Mouse (Mus musculus) retina, postnatal 7 days (tissue): Measurements from ENCODE around the gene Nsg2.
"Not testable (repeated sequence)": the region's sequence is repeated elsewhere in the genome, so short reads cannot be mapped to it uniquely, and the experiment has no call there.

Experiments
- DNase-seq: peaks from one replicate; pipeline ENCODE4 v3.0.0-alpha.2; 2012; ENCODE audit warnings: low read depth, low spot score

Gene Nsg2

DNA sequence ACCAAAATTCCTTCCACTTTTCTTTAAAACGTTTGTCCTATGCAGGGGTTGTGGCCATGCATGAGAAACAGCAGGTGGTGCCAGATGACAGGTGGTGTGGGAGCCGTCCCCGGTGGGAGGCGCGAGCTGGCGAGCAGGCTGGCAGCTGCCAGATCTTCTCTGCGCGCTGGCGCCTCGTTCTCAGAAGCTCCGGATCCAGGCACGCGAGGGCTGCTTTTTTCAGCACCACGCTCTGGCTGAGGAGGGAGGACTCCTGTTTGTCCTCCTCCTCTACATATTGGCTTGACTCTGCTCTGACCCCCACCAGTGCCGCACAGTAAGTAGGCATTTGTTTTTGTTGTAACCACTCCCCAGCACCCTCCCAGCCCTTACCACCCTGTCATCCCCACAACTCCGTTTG is at the start of gene Nsg2:
Nsg2 (plus strand) TSS at position 183 of the 400 bp plus-strand sequence.
- DNase-seq: peak; percentile 74

DNA sequence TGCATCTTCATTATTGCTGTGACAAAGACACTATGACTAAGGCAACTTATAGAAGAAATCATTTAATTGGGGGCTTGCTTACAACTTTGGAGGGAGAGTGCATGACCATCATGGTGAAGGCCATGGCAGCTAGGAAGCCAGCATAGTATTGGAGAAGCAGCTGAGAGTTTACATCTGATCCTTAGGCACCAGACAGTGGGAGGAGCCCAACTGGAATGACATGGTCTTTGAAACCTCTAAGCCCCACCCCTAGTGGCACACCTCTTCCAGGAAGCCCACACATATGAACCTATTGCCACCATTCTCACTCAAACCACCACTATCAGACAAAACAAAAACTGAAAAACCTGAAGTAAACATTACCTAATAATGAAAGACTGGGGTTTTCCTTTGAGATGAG is 40.2 kb upstream of the Nsg2 start:
- no peak for DNase-seq

DNA sequence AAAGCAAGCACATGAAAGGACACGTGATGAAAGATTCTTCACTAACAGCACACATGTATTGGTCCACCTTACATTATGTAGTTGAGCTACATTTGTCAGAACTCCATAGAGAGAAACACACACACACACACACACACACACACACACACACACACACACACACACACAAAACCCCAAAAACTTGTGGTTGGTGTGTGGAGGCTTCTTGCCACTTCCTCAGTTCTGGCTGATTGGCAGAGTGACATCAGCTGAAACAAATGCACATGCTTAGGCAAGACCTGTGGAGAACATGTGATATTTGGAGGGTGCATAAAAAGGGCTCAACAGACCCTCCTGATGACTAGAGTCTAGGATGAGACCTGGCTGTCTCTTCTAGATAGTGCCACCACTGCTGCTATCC is 36.3 kb upstream of the Nsg2 start:
- no peak for DNase-seq

DNA sequence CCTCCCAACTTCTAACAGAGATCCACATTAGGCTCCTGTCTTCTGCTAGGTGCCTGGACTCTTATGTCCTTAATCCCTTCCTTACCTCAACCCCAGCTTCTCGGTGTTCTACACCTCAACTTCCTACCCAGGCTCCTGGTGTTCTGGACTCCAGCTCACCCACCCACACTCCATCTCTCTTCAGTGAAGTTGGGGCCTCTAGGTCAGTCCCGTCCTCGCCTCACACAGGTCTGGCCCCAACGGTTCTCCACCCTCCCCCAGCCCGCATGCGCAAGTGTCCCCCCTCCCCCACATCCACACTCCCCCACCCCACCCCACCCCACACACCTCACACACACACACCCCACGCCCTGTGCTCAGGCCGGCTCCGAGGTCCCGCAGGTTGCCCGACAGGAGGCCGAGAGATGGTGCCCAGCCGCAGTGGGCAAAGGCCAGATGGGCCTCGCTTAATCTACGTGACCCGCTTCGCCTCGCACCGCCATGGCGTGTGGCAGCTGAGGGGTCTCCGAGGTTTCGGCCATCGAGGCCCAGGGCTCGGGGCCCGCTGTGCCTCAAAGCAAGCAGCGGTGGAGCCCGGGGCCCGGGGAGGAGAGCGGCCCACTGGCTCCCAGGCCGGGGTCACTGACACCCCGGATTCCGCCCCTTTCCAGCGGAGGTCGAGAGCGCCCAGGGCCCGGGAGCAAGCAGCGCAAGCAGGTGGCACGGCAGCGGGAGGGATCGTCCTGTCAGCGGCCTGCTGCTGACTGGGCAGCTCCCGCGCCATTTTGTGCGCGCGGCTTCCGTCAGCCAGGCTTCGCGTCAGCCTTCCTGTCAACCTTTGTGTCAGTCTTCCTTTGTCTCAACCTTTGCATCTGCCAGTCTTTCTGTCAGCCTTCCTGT is 34.8 kb upstream of the Nsg2 start, which contains the start of gene 4930524B15Rik:
4930524B15Rik (plus strand) TSS at position 337 of the 879 bp plus-strand sequence.
- no peak for DNase-seq

DNA sequence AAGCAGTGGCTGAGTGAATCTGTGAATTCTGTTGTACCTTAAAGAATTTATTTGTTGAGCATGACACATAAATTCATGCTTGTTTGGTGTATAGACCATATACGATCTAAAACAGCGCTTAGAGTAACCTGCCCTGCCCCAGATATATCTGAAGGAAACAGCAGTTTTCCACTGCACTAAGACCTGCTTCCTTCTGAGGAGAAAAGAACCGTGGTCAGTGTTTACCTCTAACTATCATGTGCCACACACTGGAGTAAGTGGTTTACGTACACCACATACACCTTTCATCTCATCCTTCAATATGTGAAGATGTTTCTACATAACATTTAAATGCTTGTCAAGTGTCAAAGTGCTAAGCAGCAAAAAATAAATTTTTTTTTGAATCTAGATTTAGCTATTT is 26.1 kb upstream of the Nsg2 start:
- DNase-seq: no peak

DNA sequence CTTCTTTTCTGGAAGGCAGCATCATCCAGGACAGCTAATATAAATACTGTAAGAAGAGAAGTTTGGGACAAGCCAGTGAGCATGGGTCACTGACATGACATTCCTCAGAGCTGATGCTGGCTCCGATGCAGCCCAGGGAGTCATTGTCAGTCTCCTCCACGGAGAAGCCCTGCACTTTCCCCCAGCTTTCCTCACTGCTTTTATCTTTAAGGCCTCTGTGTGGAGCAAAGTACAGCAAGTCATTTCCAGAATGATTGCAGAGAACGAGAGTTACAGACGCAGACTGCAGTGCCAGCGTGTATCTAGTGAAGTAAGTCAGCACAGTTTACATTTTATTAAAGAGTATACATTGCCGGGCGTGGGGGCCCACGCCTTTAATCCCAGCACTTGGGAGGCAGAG is 25.4 kb upstream of the Nsg2 start:
- no peak for DNase-seq

DNA sequence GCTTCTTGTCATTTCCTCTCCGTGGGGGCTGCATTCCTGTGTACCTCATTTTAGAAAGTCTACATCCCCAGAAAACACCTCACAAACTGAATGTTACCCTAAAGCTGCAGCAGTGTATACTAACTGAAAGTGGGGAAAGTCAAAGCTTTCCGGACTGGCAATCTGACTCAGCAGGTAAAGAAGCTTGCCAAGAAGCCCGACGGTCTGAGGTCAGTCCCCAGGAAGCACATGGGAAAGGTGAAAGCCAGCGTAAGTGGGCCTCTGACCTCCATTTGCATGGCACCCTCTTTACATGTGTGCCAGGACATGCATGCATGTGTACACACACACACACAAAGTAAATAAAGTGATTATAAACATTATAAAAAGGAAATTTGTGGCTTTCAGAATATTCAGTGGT is 24.6 kb upstream of the Nsg2 start:
- no peak for DNase-seq

DNA sequence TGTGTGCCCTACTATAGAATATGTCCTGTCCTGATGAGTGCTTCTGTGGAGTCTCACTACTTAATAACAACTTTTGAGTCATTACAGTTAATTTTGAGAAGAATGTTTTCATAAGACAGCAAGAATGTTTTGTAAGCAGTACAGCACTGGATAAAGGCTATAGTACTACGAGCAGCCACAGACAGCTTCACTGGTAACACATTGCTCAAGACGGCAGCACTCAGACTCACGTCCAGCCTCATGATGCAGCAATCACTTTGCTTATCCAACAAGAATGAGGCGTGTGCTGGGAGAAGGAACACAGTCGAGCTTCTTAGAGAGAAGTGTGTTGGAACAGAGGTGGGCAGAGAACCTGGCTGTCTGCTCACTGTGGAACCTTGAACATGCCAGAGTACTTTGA is 24.1 kb upstream of the Nsg2 start:
- DNase-seq: no peak

DNA sequence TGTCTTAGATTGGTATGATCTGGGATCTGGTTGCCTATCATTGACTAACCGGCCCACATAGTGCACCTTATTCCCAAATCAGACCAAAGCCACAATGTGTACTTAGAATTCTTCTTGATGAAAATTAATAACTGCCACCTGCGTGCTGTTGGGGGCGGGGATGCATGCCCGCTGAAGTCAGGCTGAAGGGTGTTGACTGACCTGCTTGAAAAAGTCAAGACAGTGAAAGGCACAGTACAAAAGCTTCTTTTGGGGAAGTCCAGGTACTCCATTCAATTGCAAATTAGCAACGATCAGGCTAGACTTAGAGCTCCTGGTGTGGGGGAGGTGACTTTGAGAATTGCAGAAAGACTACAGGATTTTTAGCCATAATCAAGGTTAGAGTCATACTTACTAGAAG is 20.2 kb upstream of the Nsg2 start:
- DNase-seq: not testable (repeated sequence)

DNA sequence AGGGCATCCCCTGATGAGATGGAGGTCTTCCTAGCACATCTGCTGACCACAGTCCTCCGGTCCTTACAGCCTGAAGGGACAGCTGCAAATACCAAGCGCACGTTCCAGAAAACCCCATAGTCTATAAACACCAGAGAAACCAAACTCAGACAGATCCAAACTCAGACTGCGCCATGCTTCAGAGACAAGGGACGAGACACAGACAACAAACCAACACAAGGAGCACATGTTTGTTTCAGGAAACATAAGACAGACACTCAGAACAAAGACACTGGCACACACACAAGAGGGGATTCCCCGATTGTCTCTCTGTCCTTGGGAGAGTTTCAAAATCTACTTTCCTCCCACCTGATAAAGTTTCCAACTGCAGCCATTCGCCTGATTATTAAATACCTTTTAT is 18.4 kb upstream of the Nsg2 start:
- DNase-seq: no peak

DNA sequence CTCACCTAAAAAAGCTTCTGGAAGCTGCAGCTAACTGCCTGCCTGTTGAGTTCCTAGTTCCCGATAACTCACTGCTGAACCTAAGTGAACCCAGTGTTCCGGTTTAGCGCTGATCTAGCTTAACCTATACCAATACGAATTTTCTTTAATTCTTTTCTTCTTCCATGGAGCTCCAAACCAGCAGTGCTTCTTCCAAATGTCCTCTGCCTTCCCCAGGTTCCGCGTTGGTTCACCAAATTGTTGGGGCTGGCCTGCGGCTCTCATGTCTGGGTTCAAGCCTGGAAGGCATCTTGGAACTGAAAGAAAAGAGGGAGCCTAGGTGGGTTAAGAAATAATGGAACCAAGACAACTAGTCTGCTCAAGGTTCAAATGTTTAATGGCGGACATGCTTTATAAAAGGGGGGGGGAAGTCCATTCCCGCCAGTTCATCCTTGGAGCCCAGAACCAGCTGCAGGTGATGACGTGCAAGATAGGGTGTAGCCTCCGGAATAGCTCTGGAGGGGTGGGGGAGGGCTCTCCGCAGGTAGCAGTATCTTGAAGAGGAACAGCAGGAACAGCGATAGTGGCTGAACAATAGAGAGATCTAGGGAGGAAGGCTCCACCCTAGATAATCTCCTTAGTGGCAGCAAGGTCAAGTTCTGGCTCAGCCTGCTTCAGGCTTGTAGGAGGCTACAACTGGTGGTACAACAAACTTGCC is 17.9 kb upstream of the Nsg2 start:
- not testable (repeated sequence) for DNase-seq

DNA sequence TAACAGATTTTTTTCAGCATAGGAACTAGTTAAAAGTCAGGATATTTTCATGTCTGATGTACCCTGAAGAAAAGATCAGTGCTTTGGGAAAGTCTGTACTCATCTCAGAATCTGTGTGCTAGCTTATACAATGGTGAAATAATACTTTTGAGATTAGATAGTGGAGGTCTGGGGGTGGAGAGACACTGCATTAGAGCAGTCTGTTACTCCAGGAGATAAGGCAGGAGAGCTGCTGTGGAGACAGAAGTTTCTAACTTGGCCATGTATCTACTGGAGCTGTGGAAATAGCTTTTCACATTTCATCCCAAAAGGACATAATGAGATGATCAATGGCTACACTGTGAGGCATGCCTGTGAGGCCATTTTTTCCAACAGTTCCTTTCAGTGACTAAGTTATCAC is 17.0 kb upstream of the Nsg2 start:
- no peak for DNase-seq

DNA sequence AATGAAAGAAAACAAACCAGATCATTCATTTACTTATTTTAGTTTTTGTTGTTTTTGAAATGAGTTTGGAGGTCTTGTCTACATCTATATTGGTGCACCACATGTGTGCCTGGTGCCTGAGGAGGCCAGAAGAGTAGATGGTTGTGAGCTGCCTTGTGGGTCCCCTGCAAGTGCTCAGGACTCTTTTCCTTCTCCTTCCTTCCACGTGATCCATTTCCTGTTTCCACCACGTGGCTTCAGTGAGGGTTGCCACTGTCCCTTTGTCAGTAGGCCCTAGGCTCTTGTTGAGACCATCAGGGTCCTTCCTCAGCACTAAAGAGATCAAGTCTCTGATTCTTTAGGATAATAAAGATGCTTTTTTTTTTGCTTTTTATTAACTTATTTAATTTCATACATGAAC is 15.5 kb upstream of the Nsg2 start:
- DNase-seq: no peak

DNA sequence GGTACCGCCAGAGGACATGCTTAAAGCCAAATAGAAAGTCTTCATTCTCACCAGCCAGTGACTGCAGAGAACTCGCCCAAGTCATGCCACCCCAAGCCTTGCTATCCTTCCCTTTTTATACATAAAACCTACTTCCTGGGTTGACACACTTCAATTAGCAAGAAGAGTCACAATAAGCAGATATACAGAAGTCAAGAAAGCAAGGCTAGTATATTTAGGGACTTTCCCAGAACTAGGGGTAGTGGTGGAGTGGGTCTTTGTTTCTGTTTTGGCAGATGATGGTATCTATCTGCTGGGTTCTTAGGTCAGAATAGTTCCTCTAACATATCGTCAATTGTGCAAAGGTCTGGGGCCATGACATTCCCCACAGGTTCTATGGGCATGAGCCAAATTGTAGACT is 7.7 kb upstream of the Nsg2 start:
- no peak for DNase-seq

DNA sequence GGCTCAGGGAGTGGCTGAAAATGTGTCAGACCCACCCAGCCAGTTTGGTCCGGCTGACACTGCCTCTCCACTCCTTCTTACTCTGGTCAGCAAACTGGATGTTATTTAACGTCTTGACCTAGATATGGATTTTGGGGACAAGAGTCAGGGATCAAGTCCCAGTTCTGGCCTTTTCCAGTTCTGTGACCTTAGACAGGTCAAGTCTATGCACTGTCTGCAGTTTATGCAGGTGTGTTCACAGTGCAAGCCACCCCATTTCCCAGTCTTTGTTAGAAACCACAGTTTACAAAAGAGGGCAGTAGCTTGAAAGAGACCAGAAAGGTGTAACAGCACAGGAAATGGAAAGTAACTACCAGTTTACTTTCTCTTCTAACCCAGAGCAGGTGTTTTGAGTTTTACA is 547 bp upstream of the Nsg2 start:
- no peak for DNase-seq

DNA sequence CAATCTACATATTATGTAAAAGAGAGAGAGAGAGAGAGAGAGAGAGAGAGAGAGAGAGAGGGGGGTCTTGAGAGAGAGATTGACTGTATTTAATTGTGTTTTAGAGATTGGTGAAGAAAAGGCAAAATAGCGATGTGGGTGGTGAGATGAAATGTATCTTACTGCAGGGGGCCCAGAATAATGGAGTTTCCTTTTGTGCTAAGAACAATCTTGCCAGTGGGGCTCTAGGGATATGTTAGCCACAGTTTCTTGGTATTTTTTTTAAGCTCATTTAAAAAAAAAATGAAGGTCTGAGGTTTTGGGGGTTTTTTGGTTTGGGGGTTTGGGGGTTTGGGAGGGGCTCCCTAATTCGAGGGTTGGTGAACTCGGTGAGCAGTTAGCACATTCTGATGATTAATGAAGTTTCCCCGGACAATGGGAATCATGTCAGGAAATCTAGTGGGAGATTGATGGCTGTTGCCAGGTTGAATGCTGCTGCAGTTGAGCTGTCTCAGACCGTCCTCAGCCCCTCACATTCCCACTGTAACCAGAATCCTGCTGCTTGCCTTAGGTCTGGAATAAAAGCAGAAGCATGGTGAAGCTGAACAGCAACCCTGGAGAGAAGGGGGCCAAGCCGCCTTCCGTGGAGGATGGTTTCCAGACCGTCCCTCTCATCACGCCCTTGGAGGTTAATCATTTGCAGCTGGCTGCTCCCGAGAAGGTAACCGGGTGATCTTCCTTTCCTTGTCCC is 1.1 kb downstream of the Nsg2 start:
- no peak for DNase-seq

DNA sequence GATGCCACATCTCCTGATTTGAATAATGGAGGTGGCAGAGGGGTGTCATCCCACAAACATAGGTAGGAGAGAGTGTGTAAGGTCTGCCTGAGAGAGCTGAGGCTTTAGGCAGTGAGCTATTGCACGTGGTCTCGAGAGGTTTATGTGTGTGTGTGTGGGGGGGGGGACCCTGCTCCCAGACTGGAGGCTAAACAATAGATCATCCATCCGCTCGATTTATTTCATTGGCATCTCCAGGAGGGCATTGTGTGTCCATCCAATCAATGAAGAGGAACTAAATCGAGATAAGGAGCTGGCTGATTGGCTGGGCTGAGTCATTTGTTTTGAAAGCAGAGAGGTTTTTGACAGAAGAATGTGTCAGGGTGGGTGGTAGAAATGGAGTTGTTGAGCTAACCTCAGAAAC is 2.4 kb downstream of the Nsg2 start:
- no peak for DNase-seq

DNA sequence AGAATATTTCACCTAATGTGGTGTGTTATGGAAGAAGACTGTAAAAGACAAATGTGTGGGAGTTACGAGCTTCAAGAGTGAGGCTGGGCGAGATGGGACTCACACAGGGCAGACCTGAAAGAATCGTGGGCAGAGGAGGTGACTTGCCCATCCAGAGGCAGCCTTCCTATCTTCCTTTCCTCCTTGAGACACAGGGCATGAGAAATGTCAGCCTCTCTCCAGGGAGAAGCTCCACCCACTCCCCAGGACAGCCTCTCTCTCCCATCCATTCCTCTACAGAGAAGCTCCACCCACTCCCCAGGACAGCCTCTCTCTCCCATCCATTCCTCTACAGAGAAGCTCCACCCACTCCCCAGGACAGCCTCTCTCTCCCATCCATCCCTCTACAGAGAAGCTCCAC is 7.8 kb downstream of the Nsg2 start:
- not testable (repeated sequence) for DNase-seq

DNA sequence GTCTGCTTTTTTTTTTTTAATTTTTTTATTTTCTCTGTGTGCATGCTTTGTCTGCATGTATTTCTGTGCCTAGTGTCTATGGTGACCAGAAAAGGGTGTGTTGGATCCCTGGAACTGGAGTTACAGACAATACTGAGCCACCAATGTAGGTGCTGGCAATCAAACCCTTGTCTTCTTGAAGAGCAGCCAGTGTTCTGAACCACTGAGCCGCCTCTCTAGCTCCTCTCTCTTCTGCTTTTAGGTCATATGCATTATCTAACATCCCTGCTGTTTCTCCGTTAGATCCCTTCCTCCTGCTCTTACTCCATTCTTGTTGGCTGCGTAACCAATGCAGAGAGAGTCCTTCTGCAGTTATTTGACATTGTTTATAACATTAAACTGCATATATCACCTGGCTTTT is 8.6 kb downstream of the Nsg2 start:
- DNase-seq: no peak

DNA sequence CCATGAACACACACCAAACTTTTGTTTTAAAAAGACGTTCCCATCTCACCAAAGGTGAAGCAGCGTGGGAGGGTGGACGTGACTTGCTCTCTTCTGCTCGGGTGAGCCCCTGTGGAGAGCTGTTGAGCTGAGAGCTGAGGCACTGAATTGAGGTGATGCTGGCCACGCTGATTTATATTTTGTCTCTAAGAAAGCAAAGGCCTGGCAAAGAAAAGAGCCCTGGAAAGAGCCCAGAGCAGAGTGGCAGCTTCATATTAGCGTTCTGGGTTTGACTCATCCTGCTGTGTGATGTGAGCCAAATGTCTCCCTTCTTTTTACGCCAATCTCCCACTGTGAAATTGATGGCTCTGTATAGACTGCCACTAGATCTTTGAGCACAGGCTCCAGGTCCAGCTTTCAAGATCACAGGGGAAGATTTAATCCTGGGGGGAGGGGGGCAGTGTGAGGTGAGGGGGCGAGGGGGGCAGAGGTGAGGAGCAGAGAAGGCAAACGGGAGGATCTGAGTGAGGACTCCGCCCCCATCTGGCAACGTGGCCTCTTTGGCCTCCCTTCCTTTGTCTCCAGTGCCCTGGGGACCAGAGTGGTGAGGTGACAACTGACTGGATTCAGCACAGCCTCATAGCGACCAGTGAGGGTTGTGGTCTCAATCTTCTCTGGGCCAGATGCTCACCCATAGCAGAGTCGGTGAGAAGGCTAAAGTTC is 9.8 kb downstream of the Nsg2 start:
- no peak for DNase-seq

DNA sequence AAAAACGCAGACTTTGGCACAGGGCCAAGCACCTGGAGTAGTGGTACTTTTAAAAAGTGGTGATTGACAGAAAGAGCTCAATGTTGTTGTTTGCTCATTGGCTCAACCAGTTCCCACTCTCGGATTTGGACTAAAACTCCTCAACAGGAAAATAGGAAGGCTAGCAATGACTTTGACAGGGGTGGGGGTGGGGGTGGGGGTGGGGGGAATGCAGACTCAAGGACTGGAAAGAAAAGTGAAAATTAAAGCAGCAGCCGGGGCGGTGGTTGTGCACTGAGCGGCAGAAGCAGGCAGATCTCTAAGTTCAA is 10.4 kb downstream of the Nsg2 start:
- DNase-seq: no peak
